ENCODE assay signal across 8 mouse cellular contexts in the genomic region with DNA sequence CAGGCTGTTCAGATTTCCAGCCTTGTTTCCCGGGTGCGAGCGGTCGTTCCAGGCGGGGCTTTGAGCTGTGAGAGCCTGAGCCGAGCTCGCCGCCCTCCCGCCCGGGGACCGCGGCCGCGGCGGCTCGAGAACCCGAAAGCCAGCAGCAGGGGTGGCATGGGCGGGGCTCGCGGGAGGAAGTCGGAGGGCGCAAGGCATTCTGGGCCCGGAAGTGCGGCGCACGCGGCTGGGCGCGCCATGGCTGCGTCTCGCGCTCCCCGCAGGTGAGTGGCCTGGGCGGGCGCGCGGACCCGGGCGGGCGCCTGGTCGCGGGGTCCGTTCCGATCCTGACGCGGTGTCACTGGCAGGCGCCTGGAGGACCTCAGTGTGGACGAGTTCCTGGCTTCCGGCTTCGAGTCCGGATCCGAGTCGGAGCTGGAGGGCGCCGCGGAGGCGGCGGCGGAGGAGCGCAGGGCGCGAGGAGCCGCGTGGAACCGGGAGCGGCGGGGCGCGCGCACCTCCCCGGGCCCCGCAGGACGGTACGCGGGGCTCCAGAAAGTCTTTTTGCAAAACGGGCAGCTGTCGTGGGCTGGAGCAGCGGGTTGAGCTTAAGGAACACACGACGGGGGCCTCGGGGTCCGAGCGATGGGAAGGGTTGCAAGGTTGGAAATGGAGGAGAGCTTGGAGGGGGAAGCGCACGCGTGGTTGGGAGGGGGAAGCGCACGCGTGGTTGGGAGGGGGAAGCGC. TPM values are rescaled to one million over a fixed set of nuclear protein-coding genes. Genes with fewer than 3 reads are reported as not detected.
A peak's percentile ranks its signal among the peaks of the same experiment; 100 is the strongest.
DNase-seq lines count a peak whose midpoint lies in the region; ATAC-seq and TF ChIP-seq lines count a peak whose summit lies in the region.

A gene (plus strand): TSS at position 203 of the 726 bp plus-strand sequence.

- peak within 1 kb of the TSS; percentile 91 for H3K4me3 ChIP-seq in G1E (ENCODE audit: low read depth, low read length)
- H3K4me3 ChIP-seq in lung, embryonic 16.5 days (ENCODE audit: low read length), result peak within 1 kb of the TSS; percentile 96

- peak within 1 kb of the TSS; percentile 96 for H3K27ac ChIP-seq in lung, embryonic 16.5 days (ENCODE audit: low read length)

- under 1% methylated on average over 88 of the region's 90 CpGs for WGBS in lung, embryonic 16.5 days

- H3K4me2 ChIP-seq in lung, embryonic 16.5 days (ENCODE audit: low read depth, low read length), result peak within 1 kb of the TSS; percentile 95

- H3K9ac ChIP-seq in lung, embryonic 16.5 days (ENCODE audit: low read length), result peak within 1 kb of the TSS; percentile 82

- no peak for TF ChIP-seq CTCF in G1E (IDR thresholded peaks at IDR 0.05; ENCODE audit: low read depth, low read length)

- H3K4me1 ChIP-seq in G1E (ENCODE audit: insufficient read depth, low read depth, low read length), result peaks cover 49% of the 10 kb centered on the region
- H3K4me1 ChIP-seq in lung, embryonic 16.5 days (replicated peaks; ENCODE audit: control insufficient read depth, insufficient read depth, low read length), result peaks cover 17% of the 10 kb centered on the region

- H3K27me3 ChIP-seq in G1E (ENCODE audit: insufficient read depth, low read length), result no peaks in the 10 kb centered on the region
- H3K27me3 ChIP-seq in lung, embryonic 16.5 days (ENCODE audit: control insufficient read depth, insufficient read depth, low read depth, low read length), result no peaks in the 10 kb centered on the region

- peak; percentile 94 for DNase-seq in G1E (ENCODE audit: low spot score)
- DNase-seq in cerebellum, adult 18-20 months, result peak; percentile 95 to 96
- DNase-seq in forelimb bud, embryonic 11.5 days (ENCODE audit: low read depth, low spot score), result peak; percentile 90
- DNase-seq in layer of hippocampus, adult 9-10 months (ENCODE audit: low spot score), result peak; percentile 33
- DNase-seq in ovary, postnatal 10 days (ENCODE audit: low spot score), result peak; percentile 66
- peak; percentile 83 to 90 for DNase-seq in thymus, postnatal 10 days (ENCODE audit: low spot score in 2 of 2)

- peaks cover 69% of the 10 kb centered on the region for H3K36me3 ChIP-seq in G1E (replicated peaks)
- peaks cover 36% of the 10 kb centered on the region for H3K36me3 ChIP-seq in lung, embryonic 16.5 days (ENCODE audit: control insufficient read depth, insufficient read depth, low read length)

- no peaks in the 10 kb centered on the region for H3K9me3 ChIP-seq in G1E (replicated peaks)
- no peaks in the 10 kb centered on the region for H3K9me3 ChIP-seq in lung, embryonic 16.5 days (ENCODE audit: control insufficient read depth, low read length)

- peak; percentile 52 for ATAC-seq in G1E (ENCODE audit: extremely low read depth, insufficient number of reproducible peaks, low FRiP score, poor library complexity, severe bottlenecking)
- ATAC-seq in hematopoietic stem cell, adult 5-6 weeks (replicated peaks in 1 of 2; ENCODE audit: insufficient read depth in 1 of 2, low FRiP score in 2 of 2, low TSS enrichment in 1 of 2, low read depth in 1 of 2, poor library complexity in 2 of 2, severe bottlenecking in 2 of 2), result peak; percentile 73 to 78
- peak; percentile 94 for ATAC-seq in lung, embryonic 16.5 days (ENCODE audit: low read depth)

RNA-seq across cellular contexts. Expression of the gene that starts here (rescaled TPM):
- total RNA-seq in G1E (2014; fragmentation: Nextera tagmentation), result 131 and 141 TPM in 2 replicates
- 73.7 and 86.3 TPM in 2 replicates for total RNA-seq in G1E (2017)
- polyA plus RNA-seq in G1E (2012), result 93.0 and 102 TPM in 2 replicates
- total RNA-seq in hematopoietic stem cell, adult 5-6 weeks (2017), result 125 and 131 TPM in 2 replicates
- 51.3 and 51.6 TPM in 2 replicates for polyA plus RNA-seq in lung, embryonic 16.5 days (2015; fragmentation: Nextera tagmentation; extraction: Ambion mirVana)

Comparison
In these comparisons a context has a peak if more than half of its experiments do, and no peak if none do; other contexts are left out.
1. Peak in every context shown above with its lines: DNase-seq, ATAC-seq, H3K4me3 ChIP-seq and H3K27ac ChIP-seq.
2. DNase-seq: peak in every context shown above with its lines; median percentile 96 in cerebellum, adult 18-20 months; 94 in G1E; 90 in forelimb bud, embryonic 11.5 days; 86 in thymus, postnatal 10 days; 66 in ovary, postnatal 10 days; 33 in layer of hippocampus, adult 9-10 months.